Mouse (Mus musculus): ENCODE data around the gene Elmo1. TPM values are rescaled to one million over a fixed set of nuclear protein-coding genes. Genes with fewer than 3 reads are reported as not detected.
A peak's percentile ranks its signal among the peaks of the same experiment; 100 is the strongest.

Elmo1 gene
- total RNA-seq, 4 experiments from 2014 or later, result 33.4 to 40.0 (median 36.3) TPM

- no peak for DNase-seq (ENCODE audit: low spot score in 2 of 2)
Observed at GRCm38 (mm10) chr13:20205007-20205745, 114.8 kb downstream of the Elmo1 start.

GRCm38 (mm10) chr13:20205746-20206145 lies 115.3 kb downstream of the Elmo1 start:
- no peak for DNase-seq (ENCODE audit: low spot score in 2 of 2)

GRCm38 (mm10) chr13:20207126-20207525 lies 116.7 kb downstream of the Elmo1 start:
- peak in 1 of 2 experiments; percentile 22 for DNase-seq (ENCODE audit: low spot score in 2 of 2)

- DNase-seq (ENCODE audit: low spot score in 2 of 2), result no peak
Observed at GRCm38 (mm10) chr13:20207950-20208642, 117.7 kb downstream of the Elmo1 start.

GRCm38 (mm10) chr13:20208867-20209266 lies 118.5 kb downstream of the Elmo1 start:
- DNase-seq (ENCODE audit: low spot score in 2 of 2), result no peak

GRCm38 (mm10) chr13:20211780-20212179 lies 121.4 kb downstream of the Elmo1 start:
- no peak for DNase-seq (ENCODE audit: low spot score in 2 of 2)

- no peak for DNase-seq (ENCODE audit: low spot score in 2 of 2)
Observed at GRCm38 (mm10) chr13:20212665-20213064, 122.3 kb downstream of the Elmo1 start.

GRCm38 (mm10) chr13:20213861-20214260 lies 123.5 kb downstream of the Elmo1 start:
- no peak for DNase-seq (ENCODE audit: low spot score in 2 of 2)

- DNase-seq (ENCODE audit: low spot score in 2 of 2), result no peak
Observed at GRCm38 (mm10) chr13:20217453-20218090, 127.2 kb downstream of the Elmo1 start.

GRCm38 (mm10) chr13:20218126-20218525 lies 127.7 kb downstream of the Elmo1 start:
- no peak for DNase-seq (ENCODE audit: low spot score in 2 of 2)

- no peak for DNase-seq (ENCODE audit: low spot score in 2 of 2)
Observed at GRCm38 (mm10) chr13:20220414-20220813, 130.0 kb downstream of the Elmo1 start.

GRCm38 (mm10) chr13:20227923-20228705 lies 137.7 kb downstream of the Elmo1 start:
- peak; percentile 40 to 45 for DNase-seq (ENCODE audit: low spot score in 2 of 2)

- peak in 1 of 2 experiments; percentile 36 for DNase-seq (ENCODE audit: low spot score in 2 of 2)
Observed at GRCm38 (mm10) chr13:20231837-20232728, 141.7 kb downstream of the Elmo1 start.

GRCm38 (mm10) chr13:20233707-20234106 lies 143.3 kb downstream of the Elmo1 start:
- no peak for DNase-seq (ENCODE audit: low spot score in 2 of 2)

- no peak for DNase-seq (ENCODE audit: low spot score in 2 of 2)
Observed at GRCm38 (mm10) chr13:20237615-20238014, 147.2 kb downstream of the Elmo1 start.

GRCm38 (mm10) chr13:20238146-20238545 lies 147.8 kb downstream of the Elmo1 start:
- DNase-seq (ENCODE audit: low spot score in 2 of 2), result no peak

- DNase-seq (ENCODE audit: low spot score in 2 of 2), result no peak
Observed at GRCm38 (mm10) chr13:20238743-20239142, 148.3 kb downstream of the Elmo1 start.

- DNase-seq (ENCODE audit: low spot score in 2 of 2), result no peak
Observed at GRCm38 (mm10) chr13:20250069-20250668, 159.8 kb downstream of the Elmo1 start.

GRCm38 (mm10) chr13:20254911-20255310 lies 164.5 kb downstream of the Elmo1 start:
- DNase-seq (ENCODE audit: low spot score in 2 of 2), result no peak

GRCm38 (mm10) chr13:20255380-20255779 lies 165.0 kb downstream of the Elmo1 start:
- DNase-seq (ENCODE audit: low spot score in 2 of 2), result no peak
